Mouse (Mus musculus): ENCODE data around the gene Rps27l. TPM values are rescaled to one million over a fixed set of nuclear protein-coding genes. Genes with fewer than 3 reads are reported as not detected.

Rps27l gene
- 614 and 628 TPM in 2 replicates for polyA plus RNA-seq (2014; fragmentation: Nextera tagmentation; extraction: Ambion mirVana)

DNA sequence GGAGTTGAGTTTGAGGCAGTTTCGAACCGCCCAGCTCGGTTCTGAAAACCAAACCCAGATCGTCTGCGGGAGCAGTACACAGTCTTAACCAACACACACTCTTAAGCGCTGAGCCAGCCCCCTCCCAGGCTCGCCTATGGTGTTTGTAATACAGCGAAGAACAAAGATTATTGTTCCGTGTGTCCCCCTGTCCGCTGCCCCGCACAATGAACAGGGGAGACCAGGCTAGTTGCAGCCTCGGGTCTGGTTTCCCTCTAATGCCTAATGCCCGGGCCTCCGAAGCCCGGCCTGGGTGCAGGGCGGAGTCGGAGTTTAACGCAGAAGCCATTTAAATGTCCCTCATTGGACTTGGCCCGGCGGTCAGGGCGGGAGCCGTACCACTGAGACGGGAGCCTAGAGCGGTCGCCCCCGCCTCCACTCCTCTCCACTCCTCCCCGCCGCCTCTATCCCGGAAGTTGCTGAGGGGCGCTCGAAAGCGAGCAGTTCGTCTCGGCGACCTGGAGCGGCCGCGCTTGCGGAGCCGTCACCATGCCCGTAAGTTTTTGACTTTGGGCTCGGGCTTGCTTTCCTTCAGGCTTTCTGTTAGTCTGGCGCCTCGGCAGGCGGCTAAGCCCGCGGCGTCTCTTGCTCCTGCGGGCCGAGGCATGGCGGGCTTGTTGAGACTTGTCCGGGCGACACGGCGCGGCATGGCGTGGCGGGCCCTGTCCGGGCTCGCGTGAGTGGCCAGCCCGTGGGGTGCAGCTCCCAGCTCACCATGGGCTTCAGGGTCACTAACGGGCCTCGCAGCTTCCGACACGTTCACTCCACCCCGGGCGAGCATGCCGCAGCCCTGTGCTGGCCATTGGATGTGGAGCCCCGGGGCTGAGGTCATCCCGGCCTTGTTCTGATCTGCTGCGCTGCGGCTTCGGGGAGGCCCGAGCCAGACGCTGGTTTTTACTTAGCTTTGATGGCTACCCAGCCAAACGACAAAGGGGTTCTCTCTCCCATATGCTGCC, at the start of gene Rps27l:
TSS of gene Rps27l (plus strand) at position 440 of the 995 bp plus-strand sequence.
- under 1% methylated on average over 77 of the region's 77 CpGs for WGBS (ENCODE audit: insufficient replicate concordance)
- Histone ChIP-seq H3K4me2 (peak within 1 kb of the TSS; percentile 82), H3K27ac (ENCODE audit: low read depth, low read length) (peak within 1 kb of the TSS; percentile 96), H3K9ac (ENCODE audit: low read depth, low read length) (peak within 1 kb of the TSS; percentile 85), H3K4me1 (ENCODE audit: control insufficient read depth, insufficient read depth, low read length) (0 out of 2 replicates have a peak, but pooled peaks cover 4% of the 10 kb centered on the region), H3K27me3 (ENCODE audit: control insufficient read depth, insufficient read depth, low read length) (no peaks in the 10 kb centered on the region), H3K36me3 (ENCODE audit: control insufficient read depth, insufficient read depth, low read length) (peaks cover 3% of the 10 kb centered on the region; the same call in 1 of the 2 replicates), H3K9me3 (replicated peaks; ENCODE audit: control insufficient read depth, low read length) (no peaks in the 10 kb centered on the region), H3K4me3 (ENCODE audit: low read depth, low read length) (peak within 1 kb of the TSS; percentile 85)
- peak; percentile 96 for ATAC-seq (replicated peaks; ENCODE audit: insufficient number of reproducible peaks, low FRiP score, low TSS enrichment)

DNA sequence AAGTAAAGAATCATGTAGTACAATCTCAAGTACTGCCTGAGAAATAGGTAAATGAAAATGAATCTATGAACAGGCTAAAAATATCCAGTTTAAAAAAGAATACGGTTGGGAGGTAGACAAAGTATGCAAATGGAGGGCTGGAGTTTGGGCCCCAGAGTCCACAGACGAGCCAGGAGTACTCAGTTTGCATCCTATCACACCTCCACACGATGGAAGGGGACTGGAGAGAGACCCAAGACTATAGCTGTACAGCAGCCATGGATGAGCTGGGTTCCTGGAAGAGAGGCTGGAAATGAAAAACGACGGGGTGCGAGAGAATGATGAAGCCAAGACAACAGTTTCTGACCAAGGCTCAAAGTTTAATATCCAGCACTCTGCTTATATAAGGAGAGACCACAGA, 48.9 kb upstream of the Rps27l start:
- H3K4me1 ChIP-seq (ENCODE audit: control insufficient read depth, insufficient read depth, low read length) = peaks cover 8% of the 10 kb centered on the region; the same call in 1 of the 2 replicates
- H3K4me3 ChIP-seq (ENCODE audit: low read depth, low read length) = no peak overlapping the region
- H3K36me3 ChIP-seq (ENCODE audit: control insufficient read depth, insufficient read depth, low read length) = no peaks in the 10 kb centered on the region
- no peak overlapping the region for H3K4me2 ChIP-seq
- no peak overlapping the region for H3K9ac ChIP-seq (ENCODE audit: low read depth, low read length)
- no peak overlapping the region for H3K27ac ChIP-seq (ENCODE audit: low read depth, low read length)
- H3K27me3 ChIP-seq (ENCODE audit: control insufficient read depth, insufficient read depth, low read length) = no peaks in the 10 kb centered on the region
- ATAC-seq (replicated peaks; ENCODE audit: insufficient number of reproducible peaks, low FRiP score, low TSS enrichment) = no peak
- WGBS (ENCODE audit: insufficient replicate concordance) = 70% methylated on average over 6 of the region's 6 CpGs
- H3K9me3 ChIP-seq (replicated peaks; ENCODE audit: control insufficient read depth, low read length) = no peaks in the 10 kb centered on the region

- peaks cover 8% of the 10 kb centered on the region; the same call in 1 of the 2 replicates for H3K4me1 ChIP-seq (ENCODE audit: control insufficient read depth, insufficient read depth, low read length)
- no peak overlapping the region for H3K4me3 ChIP-seq (ENCODE audit: low read depth, low read length)
- no peaks in the 10 kb centered on the region for H3K27me3 ChIP-seq (ENCODE audit: control insufficient read depth, insufficient read depth, low read length)
- H3K4me2 ChIP-seq = no peak overlapping the region
- ATAC-seq (replicated peaks; ENCODE audit: insufficient number of reproducible peaks, low FRiP score, low TSS enrichment) = no peak
- H3K9me3 ChIP-seq (replicated peaks; ENCODE audit: control insufficient read depth, low read length) = no peaks in the 10 kb centered on the region
- H3K9ac ChIP-seq (ENCODE audit: low read depth, low read length) = no peak overlapping the region
- H3K27ac ChIP-seq (ENCODE audit: low read depth, low read length) = no peak overlapping the region
- no peaks in the 10 kb centered on the region for H3K36me3 ChIP-seq (ENCODE audit: control insufficient read depth, insufficient read depth, low read length)
- 75% methylated on average over 6 of the region's 6 CpGs for WGBS (ENCODE audit: insufficient replicate concordance)
Measured at GRCm38 (mm10) chr9:66897851-66898250, 48.0 kb upstream of the Rps27l start.

- ATAC-seq (replicated peaks; ENCODE audit: insufficient number of reproducible peaks, low FRiP score, low TSS enrichment) = no peak
- H3K9me3 ChIP-seq (replicated peaks; ENCODE audit: control insufficient read depth, low read length) = no peaks in the 10 kb centered on the region
- H3K36me3 ChIP-seq (ENCODE audit: control insufficient read depth, insufficient read depth, low read length) = no peaks in the 10 kb centered on the region
- 66% methylated on average over 2 of the region's 2 CpGs for WGBS (ENCODE audit: insufficient replicate concordance)
- peaks cover 8% of the 10 kb centered on the region; the same call in 1 of the 2 replicates for H3K4me1 ChIP-seq (ENCODE audit: control insufficient read depth, insufficient read depth, low read length)
- no peak overlapping the region for H3K27ac ChIP-seq (ENCODE audit: low read depth, low read length)
- no peaks in the 10 kb centered on the region for H3K27me3 ChIP-seq (ENCODE audit: control insufficient read depth, insufficient read depth, low read length)
- H3K9ac ChIP-seq (ENCODE audit: low read depth, low read length) = no peak overlapping the region
- H3K4me2 ChIP-seq = no peak overlapping the region
- no peak overlapping the region for H3K4me3 ChIP-seq (ENCODE audit: low read depth, low read length)
Measured at GRCm38 (mm10) chr9:66899072-66899471, 46.8 kb upstream of the Rps27l start.

GRCm38 (mm10) chr9:66899526-66899925, 46.4 kb upstream of the Rps27l start:
- H3K27ac ChIP-seq (ENCODE audit: low read depth, low read length) = no peak overlapping the region
- 76% methylated on average over 4 of the region's 4 CpGs for WGBS (ENCODE audit: insufficient replicate concordance)
- H3K36me3 ChIP-seq (ENCODE audit: control insufficient read depth, insufficient read depth, low read length) = no peaks in the 10 kb centered on the region
- no peaks in the 10 kb centered on the region for H3K9me3 ChIP-seq (replicated peaks; ENCODE audit: control insufficient read depth, low read length)
- H3K27me3 ChIP-seq (ENCODE audit: control insufficient read depth, insufficient read depth, low read length) = no peaks in the 10 kb centered on the region
- H3K4me1 ChIP-seq (ENCODE audit: control insufficient read depth, insufficient read depth, low read length) = peaks cover 8% of the 10 kb centered on the region; the same call in 1 of the 2 replicates
- no peak for ATAC-seq (replicated peaks; ENCODE audit: insufficient number of reproducible peaks, low FRiP score, low TSS enrichment)
- no peak overlapping the region for H3K4me2 ChIP-seq
- H3K4me3 ChIP-seq (ENCODE audit: low read depth, low read length) = no peak overlapping the region
- no peak overlapping the region for H3K9ac ChIP-seq (ENCODE audit: low read depth, low read length)

DNA sequence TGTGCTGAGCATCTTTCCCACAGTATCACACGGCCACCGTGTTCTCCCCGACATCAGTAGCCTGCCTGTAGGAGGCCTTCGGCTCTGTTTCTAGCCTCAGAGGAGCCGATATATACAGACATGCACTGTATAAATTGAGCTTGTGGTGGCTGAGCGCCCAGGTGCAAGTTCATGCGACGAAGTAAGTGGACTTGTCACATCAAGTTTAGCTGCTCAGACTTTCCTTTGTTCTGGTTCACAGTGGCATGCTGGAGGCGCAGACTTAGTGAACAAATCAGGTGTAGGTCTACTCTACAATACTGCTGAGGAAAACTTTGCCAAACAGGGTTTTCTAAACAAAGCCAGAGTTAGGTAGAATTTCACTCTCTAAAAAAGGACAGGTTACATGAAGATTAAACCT, 39.9 kb upstream of the Rps27l start:
- Histone ChIP-seq H3K4me1 (ENCODE audit: control insufficient read depth, insufficient read depth, low read length) (0 out of 2 replicates have a peak, but pooled peaks cover 8% of the 10 kb centered on the region), H3K27ac (ENCODE audit: low read depth, low read length) (no peak overlapping the region), H3K36me3 (ENCODE audit: control insufficient read depth, insufficient read depth, low read length) (no peaks in the 10 kb centered on the region), H3K27me3 (ENCODE audit: control insufficient read depth, insufficient read depth, low read length) (no peaks in the 10 kb centered on the region), H3K9me3 (replicated peaks; ENCODE audit: control insufficient read depth, low read length) (no peaks in the 10 kb centered on the region), H3K4me3 (ENCODE audit: low read depth, low read length) (no peak overlapping the region), H3K4me2 (no peak overlapping the region), H3K9ac (ENCODE audit: low read depth, low read length) (no peak overlapping the region)
- WGBS (ENCODE audit: insufficient replicate concordance) = 77% methylated on average over 9 of the region's 9 CpGs
- no peak for ATAC-seq (replicated peaks; ENCODE audit: insufficient number of reproducible peaks, low FRiP score, low TSS enrichment)

- no peak overlapping the region for H3K9ac ChIP-seq (ENCODE audit: low read depth, low read length)
- no peak overlapping the region for H3K27ac ChIP-seq (ENCODE audit: low read depth, low read length)
- WGBS (ENCODE audit: insufficient replicate concordance) = 84% methylated on average over 8 of the region's 8 CpGs
- 0 out of 2 replicates have a peak, but pooled peaks cover 8% of the 10 kb centered on the region for H3K4me1 ChIP-seq (ENCODE audit: control insufficient read depth, insufficient read depth, low read length)
- ATAC-seq (replicated peaks; ENCODE audit: insufficient number of reproducible peaks, low FRiP score, low TSS enrichment) = no peak
- H3K27me3 ChIP-seq (ENCODE audit: control insufficient read depth, insufficient read depth, low read length) = no peaks in the 10 kb centered on the region
- no peak overlapping the region for H3K4me2 ChIP-seq
- H3K9me3 ChIP-seq (replicated peaks; ENCODE audit: control insufficient read depth, low read length) = no peaks in the 10 kb centered on the region
- H3K36me3 ChIP-seq (ENCODE audit: control insufficient read depth, insufficient read depth, low read length) = no peaks in the 10 kb centered on the region
- H3K4me3 ChIP-seq (ENCODE audit: low read depth, low read length) = no peak overlapping the region
Measured at GRCm38 (mm10) chr9:66907126-66907525, 38.8 kb upstream of the Rps27l start.

- H3K27me3 ChIP-seq (ENCODE audit: control insufficient read depth, insufficient read depth, low read length) = no peaks in the 10 kb centered on the region
- H3K4me2 ChIP-seq = no peak overlapping the region
- H3K36me3 ChIP-seq (ENCODE audit: control insufficient read depth, insufficient read depth, low read length) = no peaks in the 10 kb centered on the region
- H3K9me3 ChIP-seq (replicated peaks; ENCODE audit: control insufficient read depth, low read length) = no peaks in the 10 kb centered on the region
- no peak overlapping the region for H3K9ac ChIP-seq (ENCODE audit: low read depth, low read length)
- H3K4me1 ChIP-seq (ENCODE audit: control insufficient read depth, insufficient read depth, low read length) = 0 out of 2 replicates have a peak, but pooled peaks cover 8% of the 10 kb centered on the region
- ATAC-seq (replicated peaks; ENCODE audit: insufficient number of reproducible peaks, low FRiP score, low TSS enrichment) = no peak
- 85% methylated on average over 5 of the region's 5 CpGs for WGBS (ENCODE audit: insufficient replicate concordance)
- no peak overlapping the region for H3K27ac ChIP-seq (ENCODE audit: low read depth, low read length)
- H3K4me3 ChIP-seq (ENCODE audit: low read depth, low read length) = no peak overlapping the region
Measured at GRCm38 (mm10) chr9:66907746-66908397, 38.0 kb upstream of the Rps27l start.
